Mouse (Mus musculus) kidney, adult 8-10 months (tissue): Measurements from ENCODE around the gene Mospd3.

Experiments used
- DNase-seq, 2 experiments: peaks; one replicate each; pipeline ENCODE4 v3.0.0; 2022

Mospd3 gene

DNA sequence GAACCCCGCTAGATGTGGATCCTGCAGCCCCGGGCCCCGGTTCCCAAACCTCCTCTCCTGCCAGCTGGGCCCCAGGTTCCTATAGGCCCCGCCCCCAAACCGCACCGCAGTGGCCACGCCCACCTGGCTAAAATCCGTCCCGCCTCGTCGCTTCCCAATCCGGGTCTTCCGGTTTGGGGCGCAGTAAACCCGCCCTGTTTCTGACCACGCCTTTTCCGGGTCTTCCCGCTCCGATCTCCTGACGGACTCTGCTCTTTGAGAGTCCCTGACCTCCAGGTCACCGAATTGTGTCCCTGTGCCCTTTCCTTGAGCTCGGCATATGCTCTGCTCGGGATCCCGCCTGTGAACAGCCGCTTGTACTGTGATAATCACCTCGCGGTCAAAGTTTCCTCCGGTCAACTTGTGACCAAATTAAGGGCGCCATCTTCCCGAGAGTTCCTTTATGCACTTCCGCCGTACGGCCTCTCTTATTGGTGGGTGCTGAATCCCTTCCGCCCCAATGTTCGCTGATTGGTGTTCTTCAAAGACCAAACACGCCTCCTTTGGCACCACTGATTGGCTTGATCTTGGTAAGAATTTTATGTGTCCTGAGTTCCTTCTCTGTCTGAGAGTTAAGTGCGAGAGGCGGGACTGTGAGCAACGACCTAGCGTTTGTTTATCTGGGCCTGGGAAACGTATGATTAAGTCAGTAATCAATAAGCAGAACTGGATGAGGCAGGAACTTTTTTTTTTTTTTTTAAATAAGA is at the start of gene Mospd3:
TSS of gene Mospd3 (minus strand) at position 440 of the 746 bp plus-strand sequence.
- DNase-seq, result peak; percentile 97 to 98

DNA sequence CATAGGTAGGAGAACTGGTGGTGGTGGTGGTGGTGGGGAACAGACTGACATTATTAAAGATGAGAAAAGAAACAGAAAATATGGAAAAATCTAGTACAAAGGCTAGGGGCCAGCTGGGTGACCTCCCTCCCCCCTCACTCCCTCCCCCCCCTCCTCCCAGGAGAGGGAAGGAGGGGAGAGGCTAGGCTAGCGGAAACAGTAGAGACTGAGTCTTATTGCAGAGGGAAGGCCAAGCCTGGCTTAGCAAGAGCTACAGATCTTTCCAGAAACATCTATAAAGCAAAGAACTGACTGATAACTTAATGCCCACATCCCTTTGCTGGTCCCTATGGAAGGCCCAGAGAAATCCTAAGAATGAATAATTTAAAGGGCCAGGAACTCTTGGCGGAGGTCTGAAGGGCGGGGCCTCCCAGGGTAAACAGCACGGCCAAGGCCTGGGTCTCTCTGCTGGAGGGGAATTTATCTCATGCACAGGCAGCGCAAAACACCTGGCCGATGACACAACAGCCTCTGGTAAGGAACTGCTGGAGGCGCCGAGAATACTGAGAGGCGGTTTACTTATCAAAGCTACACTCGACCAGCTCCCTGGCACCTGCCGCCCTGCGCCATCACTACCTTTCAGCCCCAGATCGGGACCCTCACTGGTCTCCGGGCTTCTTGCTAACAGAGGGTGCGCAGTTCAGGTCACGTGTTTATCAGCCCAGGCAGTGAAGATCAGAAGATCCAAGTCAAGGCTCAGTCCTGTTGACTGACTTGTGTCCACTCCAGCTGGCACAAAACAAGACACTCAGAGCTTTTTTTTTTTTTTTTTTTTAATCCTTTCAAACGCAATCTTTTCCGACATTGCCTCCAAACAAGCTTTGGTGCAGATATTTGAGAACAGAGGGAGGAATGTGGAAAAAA is 49.1 kb upstream of the Mospd3 start:
- no peak for DNase-seq

DNA sequence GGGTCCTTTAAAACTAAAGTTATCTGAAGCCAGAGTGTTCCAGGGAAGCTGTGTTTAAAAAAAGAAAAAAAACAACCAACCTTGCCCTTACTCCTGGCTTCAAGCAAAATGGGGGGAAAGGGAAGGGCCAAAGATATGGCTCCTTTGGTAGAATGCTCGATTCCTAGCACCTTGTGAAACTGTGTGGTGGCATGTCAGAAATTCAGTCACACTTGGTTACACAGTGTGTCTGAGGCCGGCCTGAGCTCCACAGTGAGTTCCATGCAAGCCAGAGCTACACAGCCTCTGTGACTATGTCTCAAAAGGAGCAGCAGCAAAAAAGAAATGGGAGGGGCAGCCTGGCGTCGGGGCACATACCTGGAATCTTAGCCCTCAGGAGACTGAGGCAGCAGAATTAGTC is 48.4 kb upstream of the Mospd3 start:
- DNase-seq, result no peak

DNA sequence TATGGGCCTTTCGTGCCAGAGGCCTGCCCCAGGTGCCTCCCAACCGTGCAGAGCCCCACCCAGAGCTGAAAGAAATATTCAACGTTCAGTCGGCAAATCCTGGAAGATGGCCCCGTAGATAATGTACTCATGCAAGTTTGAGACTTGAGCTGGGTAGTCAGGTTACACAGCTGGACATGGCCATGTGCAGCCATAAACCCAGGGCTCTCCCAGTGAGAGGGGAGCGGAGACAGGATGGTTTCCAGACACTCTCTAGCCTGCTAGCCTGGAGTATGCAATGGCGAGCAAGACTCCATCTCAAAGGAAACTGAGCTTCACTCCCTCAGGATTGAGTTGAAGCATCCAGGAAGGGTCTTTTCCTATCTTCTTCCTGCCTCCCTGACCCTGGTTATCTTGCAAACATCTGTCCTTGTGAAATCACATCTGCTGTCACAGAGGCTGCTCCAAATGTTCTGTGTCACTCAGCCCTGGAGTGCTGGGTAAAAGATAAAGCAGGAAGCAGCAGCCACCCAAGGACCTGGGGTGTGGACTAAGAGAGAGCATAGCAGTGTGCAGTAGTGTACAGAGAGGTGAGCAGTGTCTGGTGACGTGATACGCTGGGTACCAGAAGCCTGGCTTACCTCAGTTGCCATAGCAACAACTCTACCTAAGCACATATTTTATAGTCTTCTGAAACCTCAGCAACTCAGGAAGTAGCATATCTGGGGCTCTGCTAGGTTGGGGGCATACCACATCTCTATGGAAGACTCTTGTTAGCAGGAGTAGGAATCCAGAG is 47.2 kb upstream of the Mospd3 start:
- no peak for DNase-seq

DNA sequence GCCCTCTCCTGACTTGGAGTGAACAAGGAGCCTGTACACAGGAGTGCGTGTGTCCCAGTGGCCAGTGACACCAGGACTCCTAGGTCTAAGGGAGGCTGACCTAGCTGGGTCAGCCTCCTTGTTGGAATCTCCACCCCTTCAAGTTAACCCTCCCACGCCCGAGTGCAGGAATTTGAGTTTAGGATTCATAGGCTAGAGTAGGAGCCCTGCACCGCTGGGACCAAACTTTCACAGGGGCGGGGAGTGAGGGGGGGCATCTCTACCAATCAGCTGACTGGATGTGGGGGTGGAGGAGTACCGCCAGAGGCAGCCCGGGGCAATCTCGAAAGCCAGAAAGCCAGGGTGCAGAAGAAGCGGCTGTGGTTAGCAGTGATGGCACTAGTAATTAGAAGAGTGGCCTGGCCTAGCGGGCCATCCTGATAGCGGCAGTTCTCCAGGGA is 44.8 kb upstream of the Mospd3 start, which contains the start of gene Irs3:
TSS of gene Irs3 (minus strand) at position 63 of the 440 bp plus-strand sequence.
- DNase-seq, result peak; percentile 27 to 55

DNA sequence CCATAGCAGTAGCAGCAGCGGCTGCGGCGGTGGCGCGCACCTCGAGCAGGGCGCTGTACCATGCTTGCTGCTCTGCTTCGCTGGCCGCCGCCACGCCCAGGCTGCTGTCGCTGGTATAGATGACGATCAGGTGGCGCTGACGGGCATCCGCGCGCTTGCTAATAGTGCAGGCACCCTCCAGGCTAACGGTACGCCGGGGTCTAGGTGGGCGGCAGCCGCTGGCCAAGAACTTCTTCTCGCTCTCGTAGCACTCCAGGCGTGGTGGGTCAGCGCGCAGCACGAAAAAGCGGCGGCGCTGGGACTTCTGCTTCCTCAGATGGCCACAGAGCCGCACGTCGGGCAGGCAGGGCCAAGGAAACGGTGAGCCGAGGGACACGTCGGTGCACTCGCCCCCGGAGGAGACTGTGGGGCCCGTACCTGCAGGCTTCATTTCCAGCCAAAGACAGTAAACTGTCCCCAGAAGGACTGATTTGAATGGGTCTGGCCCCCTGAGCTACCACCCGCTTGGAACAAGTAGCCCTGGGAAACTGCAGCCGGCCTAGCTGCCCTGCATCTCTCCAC is 44.3 kb upstream of the Mospd3 start:
- no peak for DNase-seq

DNA sequence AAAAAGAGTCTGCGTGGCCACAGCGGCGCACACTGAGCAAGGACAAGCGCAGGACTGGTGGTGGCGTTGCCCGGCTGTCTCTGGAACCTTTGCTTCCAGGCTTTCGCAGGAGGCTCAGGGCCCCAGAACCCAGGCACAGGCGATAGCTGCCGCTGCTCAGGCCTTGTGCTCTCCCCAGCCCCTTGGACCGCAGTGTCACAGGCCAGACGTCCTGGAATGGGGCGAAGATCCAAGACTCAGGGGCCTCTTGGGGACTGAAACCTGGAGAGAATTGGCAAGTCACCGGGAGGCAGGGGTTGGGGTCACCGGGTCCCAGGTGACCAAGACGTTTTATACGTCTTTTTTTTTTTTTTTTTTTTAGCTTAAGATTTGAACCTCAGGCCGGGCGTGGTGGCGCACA is 43.6 kb upstream of the Mospd3 start:
- no peak for DNase-seq

DNA sequence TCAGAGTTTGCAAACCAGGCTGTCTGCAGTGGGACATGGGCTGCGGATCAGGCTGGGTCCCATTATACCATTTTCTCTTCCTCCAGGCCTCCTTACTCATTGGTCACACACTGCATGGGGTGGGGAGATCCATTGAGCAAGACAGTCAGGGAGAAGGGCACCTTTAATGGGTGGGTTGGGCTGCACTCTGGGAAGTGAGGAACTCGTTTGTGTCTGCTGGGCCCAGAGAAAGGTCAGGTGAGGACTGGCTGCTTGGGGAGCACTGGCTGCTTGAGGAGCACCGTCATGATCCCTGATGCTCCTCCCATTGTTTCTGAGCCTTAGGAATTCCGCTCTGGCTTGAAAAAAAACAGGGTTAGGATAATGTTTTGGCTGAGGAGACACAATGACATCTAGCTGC is 42.0 kb upstream of the Mospd3 start:
- no peak for DNase-seq

DNA sequence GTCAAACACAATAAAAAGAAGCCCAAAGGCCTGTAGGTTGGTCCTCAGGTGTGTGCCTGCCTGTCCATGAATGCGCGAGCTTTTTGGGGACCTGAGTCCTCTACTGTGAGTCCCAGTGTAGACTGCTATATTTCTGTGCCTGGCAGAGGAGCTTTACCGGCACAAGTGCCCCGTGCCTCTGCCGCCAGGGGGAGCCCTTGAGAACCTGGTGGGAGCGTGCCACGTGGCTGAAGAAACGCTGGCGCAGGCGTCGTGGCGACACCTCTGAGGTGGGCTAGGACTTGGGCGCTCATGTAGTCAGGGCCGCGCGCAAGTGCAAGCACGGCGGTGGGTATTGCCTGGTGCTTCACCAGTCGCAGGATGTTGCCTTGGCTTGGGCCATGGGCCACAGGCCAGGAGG is 40.2 kb upstream of the Mospd3 start, which contains the start of gene Sap25:
TSS of gene Sap25 (plus strand) at position 281 of the 400 bp plus-strand sequence.
- peak in 1 of 2 experiments; percentile 39 for DNase-seq

DNA sequence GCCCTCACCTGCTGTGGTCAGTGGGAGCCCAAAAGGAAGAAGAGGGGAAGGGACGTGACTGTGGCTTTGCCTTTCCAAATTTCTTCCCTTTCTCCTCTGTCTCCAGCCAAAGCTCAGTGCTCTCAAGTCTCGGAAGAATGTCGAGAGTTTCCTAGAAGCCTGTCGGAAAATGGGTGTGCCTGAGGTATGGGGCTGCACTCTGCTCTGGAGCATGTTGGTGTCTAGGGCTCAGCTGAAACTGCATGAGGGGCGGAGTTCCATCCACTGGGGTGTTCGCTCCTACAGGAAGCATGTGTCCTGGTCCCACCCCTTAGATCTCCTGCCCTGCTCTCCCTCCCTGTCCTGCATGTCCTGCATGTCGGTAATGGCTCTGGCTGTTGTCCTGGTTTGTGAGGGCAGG is 38.6 kb upstream of the Mospd3 start:
- DNase-seq, result no peak

DNA sequence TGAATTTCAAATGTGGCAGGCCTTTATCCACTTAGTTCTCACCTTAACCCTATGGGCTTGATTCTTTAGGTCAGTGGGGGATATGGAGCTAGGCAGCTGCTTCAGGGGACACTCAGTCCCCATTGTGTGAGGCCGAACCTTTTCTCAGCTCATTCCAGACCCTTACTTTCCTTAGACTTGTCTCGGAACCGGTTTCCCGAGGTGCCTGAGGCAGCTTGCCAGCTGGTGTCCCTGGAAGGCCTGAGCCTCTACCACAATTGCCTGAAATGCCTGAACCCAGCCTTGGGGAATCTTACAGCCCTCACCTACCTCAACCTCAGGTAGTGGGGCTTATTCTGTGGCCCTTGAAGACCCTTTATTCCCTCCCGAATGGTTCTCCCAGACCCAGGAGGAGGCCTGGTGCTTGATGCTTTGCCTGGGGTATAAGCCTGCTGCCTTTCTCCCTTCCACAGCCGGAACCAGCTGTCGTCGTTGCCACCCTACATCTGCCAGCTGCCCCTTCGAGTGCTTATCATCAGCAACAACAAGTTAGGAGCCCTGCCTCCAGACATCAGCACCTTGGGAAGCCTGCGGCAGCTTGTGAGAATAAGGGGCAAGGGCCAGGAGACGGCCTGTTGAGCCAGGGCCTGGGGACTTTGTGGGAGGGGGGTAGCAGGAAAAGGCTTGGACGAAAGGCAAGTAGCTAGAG is 32.7 kb upstream of the Mospd3 start:
- DNase-seq, result no peak

DNA sequence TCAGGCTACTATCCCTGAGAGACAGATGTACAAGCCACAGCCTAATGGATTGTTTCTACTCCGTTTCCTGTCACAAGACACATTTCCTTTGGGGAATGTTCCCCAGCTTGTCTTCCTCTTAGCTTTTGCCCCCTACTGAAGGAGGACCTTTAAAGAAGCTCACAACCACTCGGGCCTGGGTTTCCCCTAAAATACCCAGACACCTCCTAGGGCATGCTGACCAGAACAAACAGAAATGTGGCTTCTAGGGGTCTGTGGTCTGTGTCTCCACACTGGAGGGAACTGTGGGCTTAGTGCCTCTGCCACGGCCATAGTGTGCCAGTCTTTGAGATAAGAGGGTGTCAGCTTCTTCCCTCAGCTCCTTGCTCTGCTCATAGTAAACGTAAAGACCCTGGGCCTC is 30.7 kb upstream of the Mospd3 start:
- no peak for DNase-seq

DNA sequence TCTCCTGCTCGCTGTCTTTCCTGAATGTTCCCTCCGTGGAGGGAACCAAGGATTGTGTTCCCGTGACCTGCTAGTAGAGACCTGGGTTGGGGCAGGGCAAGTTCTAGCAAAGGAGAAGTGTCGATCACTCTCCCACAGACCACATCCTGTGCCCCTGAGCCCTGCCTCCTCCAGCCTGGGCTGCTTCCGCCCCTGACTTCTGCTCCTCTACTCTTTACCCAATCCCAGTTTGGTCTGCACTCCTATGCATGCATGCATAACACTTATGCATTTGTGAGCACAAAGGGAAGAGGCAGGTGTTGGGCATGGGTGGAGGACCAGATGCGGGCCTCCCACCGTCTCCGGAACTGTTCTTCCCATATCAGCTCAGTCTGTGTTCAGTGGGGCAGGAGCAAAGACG is 30.3 kb upstream of the Mospd3 start:
- DNase-seq, result peak in 1 of 2 experiments; percentile 32

DNA sequence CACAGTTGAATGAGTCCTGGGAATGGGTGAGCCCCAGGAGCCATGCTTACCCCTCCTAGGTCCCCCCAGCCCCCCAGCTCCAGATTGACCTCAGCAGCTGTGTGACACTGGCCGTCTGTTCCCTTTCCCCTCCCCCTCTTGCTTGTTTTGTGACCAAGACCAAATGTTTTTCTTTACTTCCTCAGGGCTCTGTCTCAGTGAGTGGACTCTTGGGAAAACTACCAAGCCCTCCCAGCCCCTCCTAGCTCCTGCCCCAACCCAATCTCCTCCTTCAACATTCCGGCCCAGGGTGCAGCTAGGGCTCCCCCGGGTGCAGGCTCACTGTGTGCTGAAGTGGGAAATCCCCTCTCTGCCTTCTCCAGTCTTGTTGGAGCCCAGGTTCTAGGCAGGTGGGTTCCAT is 29.7 kb upstream of the Mospd3 start:
- DNase-seq, result peak; percentile 45 to 72

DNA sequence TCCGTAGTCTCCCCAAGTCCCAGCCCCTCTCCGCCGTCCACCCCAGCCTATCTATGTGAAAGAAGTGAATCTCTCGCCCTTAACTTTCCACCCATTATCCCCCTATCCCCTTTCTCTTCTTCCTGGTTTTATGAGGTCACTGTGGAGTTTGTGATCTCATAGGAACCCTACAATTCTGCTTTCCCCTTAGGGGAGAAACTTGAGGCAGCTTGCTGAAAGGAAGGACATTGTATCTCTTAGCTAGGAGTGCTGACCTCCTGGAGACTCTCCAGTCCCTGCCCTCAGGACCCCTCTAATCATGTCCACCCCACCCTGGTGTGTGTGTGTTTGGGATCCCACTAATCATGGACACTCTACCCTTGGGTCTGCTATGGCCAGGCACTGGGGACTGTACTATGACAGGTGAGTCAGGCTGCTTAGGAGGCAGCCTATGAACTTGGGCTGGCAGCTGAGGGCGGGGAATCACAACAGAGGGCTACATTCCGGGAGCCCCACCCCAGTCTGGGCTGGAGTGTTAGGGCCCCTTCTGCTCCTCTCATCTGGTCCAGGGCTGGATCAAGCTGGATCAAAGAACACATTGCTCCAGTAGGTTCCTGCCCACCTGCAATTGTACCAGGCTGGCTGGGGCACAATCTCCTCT is 29.2 kb upstream of the Mospd3 start:
- peak; percentile 68 to 83 for DNase-seq

DNA sequence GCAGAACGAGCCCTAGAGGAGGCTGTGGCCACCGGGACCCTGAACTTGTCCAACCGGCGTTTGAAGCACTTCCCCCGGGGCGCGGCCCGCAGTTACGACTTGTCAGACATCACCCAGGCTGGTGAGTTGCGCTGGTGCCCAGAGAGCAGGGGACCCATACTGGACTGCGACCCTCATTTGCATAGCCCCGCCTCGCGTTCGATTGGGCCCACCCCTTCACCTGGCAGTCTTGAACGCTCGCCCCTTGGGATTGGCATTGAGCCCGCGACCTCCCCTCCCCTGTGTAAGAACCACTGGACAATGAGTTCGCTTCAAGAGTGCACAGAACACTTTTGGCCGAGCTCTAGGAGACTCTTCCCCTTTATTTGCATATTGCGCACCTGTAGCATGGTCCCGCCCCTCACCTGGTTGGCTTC is 28.5 kb upstream of the Mospd3 start:
- DNase-seq, result peak; percentile 81 to 83

DNA sequence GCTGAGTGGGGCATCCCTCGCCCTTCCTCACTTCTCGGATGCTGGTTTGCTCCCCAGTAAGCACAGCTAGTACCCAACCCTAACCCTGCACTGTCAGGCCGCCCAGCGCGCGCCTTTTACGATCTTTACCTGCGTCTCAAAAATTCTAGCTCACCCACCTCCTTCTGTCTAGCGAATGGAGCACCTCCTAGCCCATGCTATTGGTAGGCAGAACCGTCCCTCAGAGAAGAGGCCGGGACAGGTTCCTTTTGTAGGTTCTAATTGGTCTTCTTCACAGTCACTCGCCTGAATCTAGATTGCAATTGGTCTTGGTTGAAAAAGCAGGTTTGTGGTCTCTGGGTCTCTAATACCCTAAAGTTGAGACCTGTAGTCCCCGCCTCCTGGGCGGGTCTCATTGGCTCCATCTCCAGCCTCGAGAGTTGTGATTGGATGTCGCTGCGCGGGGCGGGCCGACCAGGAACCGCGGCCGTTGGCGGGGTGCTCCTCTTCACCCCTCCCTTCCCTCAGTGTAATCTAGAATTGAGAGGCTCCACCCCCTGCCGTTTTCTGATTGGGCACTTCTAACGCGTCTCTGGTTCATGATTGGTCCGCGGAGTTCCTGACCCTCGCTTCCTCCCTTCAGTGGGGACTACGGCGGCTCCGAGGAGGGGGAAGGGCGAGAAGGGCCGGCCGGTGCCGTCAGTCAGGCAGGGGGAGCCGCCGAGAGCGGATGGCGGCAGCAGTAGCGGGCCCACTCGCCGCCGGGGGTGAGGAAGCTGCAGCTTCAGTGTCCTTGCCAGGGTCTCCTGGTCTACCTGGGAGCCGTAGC is 27.8 kb upstream of the Mospd3 start, which contains the start of the genes Fbxo24, Lrch4 and Gm20605:
TSS of gene Fbxo24 (minus strand) at position 505 of the 808 bp plus-strand sequence.
TSS of gene Lrch4 (plus strand) at position 624 of the 808 bp plus-strand sequence.
TSS of gene Gm20605 (plus strand) at position 678 of the 808 bp plus-strand sequence.
- DNase-seq, result peak; percentile 100

DNA sequence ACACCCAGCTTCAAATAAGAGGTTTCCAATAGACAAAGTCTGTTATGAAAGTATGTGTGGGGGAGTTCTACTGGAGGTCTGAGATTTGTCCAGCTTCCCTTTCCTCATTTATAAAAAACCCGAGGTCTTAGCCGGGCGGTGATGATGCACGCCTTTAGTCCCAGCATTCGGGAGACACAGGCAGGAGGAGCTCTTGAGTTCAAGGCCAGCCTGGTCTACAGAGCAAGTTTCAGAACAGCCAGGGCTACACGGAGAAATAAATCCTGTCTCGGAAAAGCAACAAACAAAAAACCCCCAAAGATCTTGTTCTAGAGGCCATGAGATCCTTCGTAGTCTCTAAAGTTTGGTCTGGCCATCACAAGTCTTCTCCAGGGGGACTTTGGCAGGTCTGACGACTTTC is 27.1 kb upstream of the Mospd3 start:
- DNase-seq, result peak; percentile 32 to 36

DNA sequence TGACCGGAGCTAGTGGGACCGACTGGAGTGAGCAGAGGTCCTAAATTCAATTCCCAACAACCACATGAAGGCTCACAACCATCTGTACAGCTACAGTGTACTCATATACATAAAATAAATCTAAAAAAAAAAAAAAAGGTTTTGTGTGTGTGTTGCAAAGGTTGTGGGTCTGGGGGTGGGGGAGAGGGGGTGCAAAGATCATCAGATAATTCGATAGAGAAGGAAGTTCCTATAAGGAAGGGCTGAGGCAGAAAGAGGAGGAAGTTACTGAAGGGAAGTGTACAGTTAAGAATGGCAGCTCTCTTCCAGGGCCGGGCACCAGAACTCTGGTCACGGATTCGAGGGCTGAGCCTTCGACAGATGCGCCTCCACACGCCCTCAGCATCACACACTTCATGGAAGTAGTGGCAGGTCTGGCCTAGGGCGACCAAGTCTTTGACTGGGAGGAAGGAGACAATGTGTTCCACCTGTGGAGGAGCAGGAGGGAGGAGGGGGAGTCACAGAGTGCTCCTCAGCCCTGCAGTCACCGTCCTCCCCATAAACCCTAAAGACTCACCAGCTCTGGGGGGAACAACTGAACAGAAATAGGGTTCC is 23.2 kb upstream of the Mospd3 start:
- no peak for DNase-seq

DNA sequence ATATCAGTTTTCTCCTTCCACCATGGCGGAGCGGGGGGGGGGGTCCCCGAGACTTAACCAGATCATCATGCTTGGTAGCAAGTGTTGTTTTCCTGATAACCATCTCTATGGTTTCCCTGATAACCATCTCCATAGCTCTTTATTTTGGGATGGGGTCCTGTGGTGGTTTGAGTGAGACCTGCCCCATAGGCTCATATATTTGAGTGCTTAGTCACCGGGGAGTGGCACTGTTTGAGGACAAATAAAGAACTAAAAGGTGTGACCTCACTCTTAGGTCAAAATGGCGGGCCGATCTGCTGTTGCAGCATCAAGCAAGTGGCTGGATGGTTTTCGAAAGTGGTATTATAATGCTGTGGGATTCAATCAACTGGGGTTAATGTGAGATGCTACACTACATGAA is 14.5 kb upstream of the Mospd3 start:
- DNase-seq, result no peak
